Mouse (Mus musculus) lung, embryonic 16.5 days (tissue): ENCODE measurements around the gene Os9. TPM values are rescaled to one million over a fixed set of nuclear protein-coding genes. Genes with fewer than 3 reads are reported as not detected.
A peak's percentile ranks its signal among the peaks of the same experiment; 100 is the strongest.

ENCODE experiments used
- ATAC-seq: fragments of 200-750 bp; cut with Nextera tagmentation; 2 replicates; pipeline ENCODE4 v1.8.0; 2017; ENCODE audit warnings: low read depth, mild to moderate bottlenecking, moderate library complexity
- H3K27ac ChIP-seq: fragments of 300-500 bp; sonication (generic); 2 replicates; pipeline ENCODE4 v1.5.1; 2014; ENCODE audit warnings: mild to moderate bottlenecking, control low read depth, low read length
- H3K27me3 ChIP-seq: fragments of 300-500 bp; sonication (generic); 2 replicates; pipeline ENCODE4 v1.6.1; 2014; ENCODE audit warnings: low read depth, low read length, mixed read lengths; ENCODE audit not compliant: control insufficient read depth, insufficient read depth
- H3K36me3 ChIP-seq: fragments of 300-500 bp; sonication (generic); 2 replicates; pipeline ENCODE4 v1.6.1; 2014; ENCODE audit warnings: low read length; ENCODE audit not compliant: control insufficient read depth, insufficient read depth
- H3K4me1 ChIP-seq: fragments of 300-500 bp; sonication (generic); replicated peaks from 2 replicates; pipeline ENCODE4 v1.6.1; 2014; ENCODE audit warnings: low read length, mixed read lengths; ENCODE audit not compliant: control insufficient read depth, insufficient read depth
- H3K4me2 ChIP-seq: fragments of 300-500 bp; sonication (generic); 2 replicates; pipeline ENCODE4 v1.6.1; 2014; ENCODE audit warnings: low read depth, low read length, control low read depth
- H3K4me3 ChIP-seq: fragments of 300-500 bp; sonication (generic); 2 replicates; pipeline ENCODE4 v1.5.1; 2014; ENCODE audit warnings: mild to moderate bottlenecking, low read length, control low read depth
- H3K9ac ChIP-seq: fragments of 300-500 bp; sonication (generic); 2 replicates; pipeline ENCODE4 v1.6.1; 2014; ENCODE audit warnings: low read length, control low read depth
- H3K9me3 ChIP-seq: fragments of 300-500 bp; sonication (generic); 2 replicates; pipeline ENCODE4 v1.6.1; 2016; ENCODE audit warnings: low read length; ENCODE audit not compliant: control insufficient read depth
- WGBS: fragments of 180-500 bp; shearing (Covaris S2); extraction: QIAGEN DNeasy Blood & Tissue Kit; methylation state at CpG from one replicate; pipeline ENCODE4 v1.1.7; 2014; 5-methylcytosine and 5-hydroxymethylcytosine counted together
- polyA plus RNA-seq: library from polyadenylated mRNA; unstranded; fragments of >200 nt; fragmentation: Nextera tagmentation; extraction: Ambion mirVana; gene quantifications from 2 replicates; pipeline ENCODE4 v1.2.1, GENCODE M21; 2015

Gene Os9
- polyA plus RNA-seq, 1 experiment from 2014 or later, result 111 TPM

DNA sequence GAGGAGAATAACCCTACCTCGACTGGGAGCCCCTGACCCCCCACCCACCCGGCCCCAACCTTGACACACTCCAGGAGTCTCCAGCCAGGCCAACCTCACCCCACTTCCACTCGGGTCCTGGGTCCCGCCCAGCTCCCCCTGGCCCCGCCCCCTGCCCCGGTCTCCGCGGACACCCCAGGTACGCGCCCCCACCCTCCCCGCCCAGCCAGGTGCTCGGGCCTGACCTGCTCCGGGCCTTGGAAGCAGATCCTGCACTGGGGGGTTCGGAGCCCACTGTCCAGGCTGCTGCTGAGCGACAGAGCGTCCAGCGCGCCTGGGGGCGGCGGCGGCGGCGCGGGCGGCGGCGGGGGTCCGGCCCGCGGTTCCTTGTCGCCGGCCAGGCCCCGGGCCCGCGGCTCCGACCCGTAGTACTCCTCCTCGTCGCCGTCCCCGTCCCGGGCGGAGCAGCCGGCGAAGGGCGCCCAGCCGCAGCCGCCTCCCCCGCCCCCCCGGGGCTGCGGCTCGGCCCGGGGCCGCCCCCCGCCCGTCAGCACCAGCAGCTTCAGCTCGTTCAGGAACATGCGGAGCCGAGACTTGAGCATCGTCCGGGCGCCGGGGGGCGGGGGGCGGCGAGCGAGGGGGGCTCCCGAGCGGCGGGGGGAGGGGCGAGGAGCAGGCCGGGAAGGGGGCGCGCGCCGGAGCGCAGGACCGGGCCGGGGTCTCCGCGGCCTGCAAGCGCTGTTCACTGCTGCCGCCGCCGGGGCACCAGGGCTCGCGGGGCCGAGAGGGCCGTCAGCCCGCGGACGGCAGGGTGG lies 61.6 kb downstream of the Os9 start:
- Histone ChIP-seq H3K27me3 (peaks cover 12% of the 10 kb centered on the region), H3K9ac (peak overlapping the region; percentile 79), H3K36me3 (peaks cover 2% of the 10 kb centered on the region; the same call in 1 of the 2 replicates), H3K4me1 (peaks cover 13% of the 10 kb centered on the region), H3K9me3 (no peaks in the 10 kb centered on the region), H3K27ac (peak overlapping the region; percentile 66), H3K4me2 (peak overlapping the region; percentile 99), H3K4me3 (peak overlapping the region; percentile 76)
- no peak; the same call in 1 of the 2 replicates for ATAC-seq
- WGBS, result 1% methylated on average over 46 of the region's 92 CpGs

DNA sequence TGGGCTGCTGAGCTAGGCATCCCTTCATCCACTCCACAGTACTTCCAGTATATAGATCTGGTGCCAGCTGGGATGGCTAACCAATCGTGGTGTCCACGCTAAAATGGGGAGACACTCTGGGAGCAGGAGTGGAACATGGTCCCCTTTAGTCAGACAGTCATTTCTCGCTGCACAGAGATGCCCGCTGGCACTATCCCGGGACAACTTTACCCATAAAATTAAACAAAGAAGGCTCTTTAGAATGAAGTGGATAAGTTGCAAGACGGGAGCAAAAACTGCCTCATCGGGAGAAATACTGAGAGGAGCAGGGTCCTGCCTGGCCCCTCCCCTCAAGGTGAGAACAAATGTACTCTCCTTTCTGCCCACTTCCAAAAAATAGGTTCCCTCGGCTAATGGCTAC lies 62.2 kb downstream of the Os9 start:
- Histone ChIP-seq H3K36me3 (peaks cover 2% of the 10 kb centered on the region; the same call in 1 of the 2 replicates), H3K9ac (peak overlapping the region; percentile 79; the same call in 1 of the 2 replicates)
- 5% methylated on average over 8 of the region's 8 CpGs for WGBS

DNA sequence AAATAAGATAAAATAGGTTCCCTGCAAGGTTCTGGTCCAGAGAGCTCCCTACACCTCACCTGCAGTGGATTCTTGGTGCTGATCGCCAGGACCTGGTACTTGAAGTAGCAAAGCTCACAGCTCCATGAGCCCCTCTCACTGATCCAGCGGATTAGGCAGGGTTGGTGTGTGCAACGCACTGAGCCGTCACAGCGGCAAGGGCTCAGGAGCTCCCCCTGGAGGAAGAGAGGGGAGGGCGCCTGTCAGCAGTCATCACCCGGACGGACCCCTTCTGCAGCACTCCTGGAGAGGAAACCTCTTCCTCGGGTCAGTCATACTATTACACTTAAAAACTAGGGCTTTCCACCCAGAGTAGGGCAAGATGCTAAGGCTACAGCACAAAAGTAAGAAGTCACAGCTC lies 62.8 kb downstream of the Os9 start:
- no peaks in the 10 kb centered on the region for H3K9me3 ChIP-seq
- peaks cover 2% of the 10 kb centered on the region; the same call in 1 of the 2 replicates for H3K36me3 ChIP-seq
- H3K4me1 ChIP-seq, result peaks cover 13% of the 10 kb centered on the region
- H3K4me3 ChIP-seq, result peak overlapping the region; percentile 13; the same call in 1 of the 2 replicates
- 0 out of 2 replicates have a peak, but pooled peaks have one; percentile 13 for ATAC-seq
- H3K27ac ChIP-seq, result no peak overlapping the region
- no peak overlapping the region for H3K9ac ChIP-seq
- WGBS, result 1% methylated on average over 9 of the region's 9 CpGs
- peaks cover 12% of the 10 kb centered on the region for H3K27me3 ChIP-seq
- peak overlapping the region; percentile 99 for H3K4me2 ChIP-seq

More for the DNA sequence above, 62.2 kb downstream of the Os9 start:
- H3K4me1 ChIP-seq, result peaks cover 13% of the 10 kb centered on the region
- no peaks in the 10 kb centered on the region for H3K9me3 ChIP-seq
- peak overlapping the region; percentile 99 for H3K4me2 ChIP-seq
- peaks cover 12% of the 10 kb centered on the region for H3K27me3 ChIP-seq
- ATAC-seq, result no peak
- H3K27ac ChIP-seq, result no peak overlapping the region
- peak overlapping the region; percentile 76 for H3K4me3 ChIP-seq

DNA sequence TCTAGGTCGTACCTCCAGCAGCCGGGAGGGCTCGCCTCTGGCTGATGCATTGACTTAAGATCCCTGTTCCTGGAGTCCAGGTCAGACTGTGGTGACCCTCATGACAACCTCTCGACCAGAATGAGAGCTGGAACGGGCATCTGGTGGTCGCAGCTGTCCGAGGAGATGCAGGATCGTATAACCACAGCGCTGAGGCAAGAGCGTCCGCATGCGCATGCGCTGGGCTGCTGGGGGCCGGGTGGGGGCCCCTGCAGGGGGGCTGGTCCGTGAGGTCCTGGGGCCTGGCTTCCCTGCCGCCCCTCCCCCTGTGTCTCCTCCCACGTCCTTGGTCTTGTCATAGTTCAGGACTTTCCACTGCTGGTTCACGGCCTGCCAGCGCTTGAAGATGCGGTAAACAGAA lies 64.4 kb downstream of the Os9 start:
- 82% methylated on average over 20 of the region's 20 CpGs for WGBS
- H3K4me1 ChIP-seq, result peaks cover 13% of the 10 kb centered on the region
- H3K36me3 ChIP-seq, result peaks cover 2% of the 10 kb centered on the region; the same call in 1 of the 2 replicates
- H3K27me3 ChIP-seq, result peaks cover 16% of the 10 kb centered on the region
- no peak overlapping the region for H3K27ac ChIP-seq
- no peak overlapping the region for H3K9ac ChIP-seq
- H3K4me3 ChIP-seq, result no peak overlapping the region
- H3K4me2 ChIP-seq, result no peak overlapping the region
- no peak for ATAC-seq
- H3K9me3 ChIP-seq, result no peaks in the 10 kb centered on the region

DNA sequence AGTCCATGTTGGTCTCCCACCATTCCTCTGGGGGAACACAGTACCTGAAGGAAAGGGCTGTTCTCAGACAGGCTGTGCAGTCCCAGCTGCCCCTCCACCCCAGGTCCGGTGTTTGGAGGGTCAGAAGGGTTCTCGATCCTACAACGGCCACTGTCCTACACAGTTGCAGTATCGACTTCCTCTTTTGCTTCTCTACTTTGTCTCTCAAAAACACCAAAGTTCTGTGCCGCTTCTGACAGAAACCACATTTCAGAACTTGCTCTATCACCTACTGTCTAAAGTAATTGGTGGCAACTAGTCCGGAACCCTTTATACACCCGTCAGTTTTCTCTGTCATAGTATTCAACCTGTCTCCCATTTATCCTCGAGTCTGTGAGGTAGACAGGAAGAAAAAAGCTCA lies 65.5 kb downstream of the Os9 start:
- Histone ChIP-seq H3K27ac (no peak overlapping the region), H3K27me3 (peaks cover 27% of the 10 kb centered on the region), H3K4me3 (no peak overlapping the region), H3K4me2 (no peak overlapping the region), H3K4me1 (peaks cover 13% of the 10 kb centered on the region), H3K36me3 (peaks cover 2% of the 10 kb centered on the region; the same call in 1 of the 2 replicates), H3K9me3 (no peaks in the 10 kb centered on the region), H3K9ac (no peak overlapping the region)
- WGBS, result 84% methylated on average over 8 of the region's 8 CpGs
- no peak for ATAC-seq

DNA sequence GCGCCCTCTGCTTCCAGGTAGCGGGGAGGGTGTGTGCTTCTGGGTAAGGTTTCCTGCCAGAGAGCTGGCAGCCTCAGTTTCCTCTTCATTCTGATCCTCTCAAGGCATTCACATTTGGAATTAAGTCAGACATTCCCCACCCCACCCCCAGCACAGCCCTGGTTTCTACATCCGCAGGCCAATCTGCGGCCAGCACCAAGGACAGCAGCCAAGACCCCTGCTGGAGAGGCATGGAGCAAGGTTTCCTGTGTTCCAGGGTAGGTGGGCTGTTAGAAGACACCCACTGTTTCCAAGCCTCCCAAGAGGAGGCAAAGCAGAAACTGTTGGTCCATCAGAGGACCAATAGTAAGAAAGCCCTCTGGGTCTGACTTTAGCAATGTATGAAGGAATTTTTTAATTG lies 66.3 kb downstream of the Os9 start:
- peaks cover 27% of the 10 kb centered on the region for H3K27me3 ChIP-seq
- H3K36me3 ChIP-seq, result peaks cover 2% of the 10 kb centered on the region; the same call in 1 of the 2 replicates
- peaks cover 10% of the 10 kb centered on the region for H3K4me1 ChIP-seq
- no peak for ATAC-seq
- no peak overlapping the region for H3K4me3 ChIP-seq
- no peak overlapping the region for H3K27ac ChIP-seq
- H3K9me3 ChIP-seq, result no peaks in the 10 kb centered on the region
- WGBS, result 54% methylated on average over 4 of the region's 4 CpGs
- H3K4me2 ChIP-seq, result no peak overlapping the region
- H3K9ac ChIP-seq, result no peak overlapping the region

DNA sequence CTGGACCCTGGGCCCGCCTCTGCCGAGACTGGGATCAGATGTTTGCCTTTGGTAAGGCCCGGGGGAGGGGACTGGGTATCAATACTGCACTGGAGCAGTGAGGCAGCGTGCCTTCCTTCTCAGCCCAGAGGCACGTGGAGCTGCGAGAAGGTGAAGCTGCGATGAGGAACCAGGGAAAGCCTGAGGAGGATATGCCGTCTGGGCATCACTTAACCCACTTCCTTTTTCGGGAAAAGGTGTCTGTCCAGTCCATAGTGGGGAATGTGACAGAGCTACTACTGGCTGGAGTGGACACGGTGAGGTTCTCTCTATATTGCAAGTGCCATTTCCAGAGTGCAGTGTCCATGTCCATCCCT lies 70.8 kb downstream of the Os9 start:
- H3K36me3 ChIP-seq, result 0 out of 2 replicates have a peak, but pooled peaks cover 2% of the 10 kb centered on the region
- H3K4me1 ChIP-seq, result peaks cover 2% of the 10 kb centered on the region; the same call in 1 of the 2 replicates
- H3K4me3 ChIP-seq, result no peak overlapping the region
- no peak for ATAC-seq
- WGBS, result 13% methylated on average over 10 of the region's 10 CpGs
- H3K27me3 ChIP-seq, result peaks cover 46% of the 10 kb centered on the region
- H3K9ac ChIP-seq, result no peak overlapping the region
- H3K4me2 ChIP-seq, result no peak overlapping the region
- no peaks in the 10 kb centered on the region for H3K9me3 ChIP-seq
- no peak overlapping the region for H3K27ac ChIP-seq

DNA sequence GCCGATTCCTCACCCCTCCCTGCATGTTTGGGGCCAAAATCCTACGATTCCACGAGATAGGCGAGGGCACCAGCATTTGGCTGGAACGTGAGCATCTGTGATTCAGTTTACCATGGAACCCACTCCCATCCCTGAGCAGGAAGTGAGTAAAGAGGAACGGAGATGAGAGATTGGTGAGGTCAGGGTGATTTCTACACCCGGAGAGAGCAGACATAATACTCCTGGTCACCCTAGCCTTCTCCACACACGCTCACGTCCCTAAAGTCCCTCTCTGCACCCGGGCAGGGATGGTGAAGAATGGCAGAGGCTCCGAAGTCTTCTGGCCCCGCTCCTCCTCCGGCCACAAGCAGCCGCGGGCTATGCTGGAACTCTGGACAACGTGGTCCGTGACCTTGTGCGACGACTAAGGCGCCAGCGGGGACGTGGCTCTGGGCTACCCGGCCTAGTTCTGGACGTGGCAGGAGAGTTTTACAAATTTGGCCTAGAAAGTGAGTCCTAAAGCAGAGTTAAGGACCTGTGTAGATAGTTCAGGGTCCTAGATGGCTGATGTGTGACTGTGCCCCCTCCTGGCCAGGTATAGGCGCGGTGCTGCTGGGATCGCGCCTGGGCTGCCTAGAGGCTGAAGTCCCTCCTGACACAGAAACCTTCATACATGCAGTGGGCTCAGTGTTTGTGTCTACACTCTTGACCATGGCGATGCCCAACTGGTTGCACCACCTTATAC lies 71.4 kb downstream of the Os9 start:
- Histone ChIP-seq H3K4me2 (peak overlapping the region; percentile 34), H3K9ac (no peak overlapping the region), H3K27me3 (peaks cover 46% of the 10 kb centered on the region), H3K4me1 (peaks cover 2% of the 10 kb centered on the region; the same call in 1 of the 2 replicates), H3K4me3 (peak overlapping the region; percentile 21; the same call in 1 of the 2 replicates), H3K27ac (no peak overlapping the region), H3K9me3 (no peaks in the 10 kb centered on the region), H3K36me3 (peaks cover 2% of the 10 kb centered on the region; the same call in 1 of the 2 replicates)
- 3% methylated on average over 29 of the region's 29 CpGs for WGBS
- peak; percentile 55; the same call in 1 of the 2 replicates for ATAC-seq
